Mouse (Mus musculus): ENCODE results near the gene Elk1. TPM values are rescaled to one million over a fixed set of nuclear protein-coding genes. Genes with fewer than 3 reads are reported as not detected.

Gene Elk1
- 10 to 100 TPM in 1 of 2 experiments, 1 to 10 TPM in 1; 9.6 to 10.2 TPM for total RNA-seq (2021)

- intact Hi-C loops (cut with DNase I), result no loop called here
- peak; percentile 81 for DNase-seq (ENCODE audit: low spot score)
These were observed at the start of gene Elk1 for GRCm38 (mm10) chrX:20950191-20950880. TSS of gene Elk1 (minus strand) at chrX:20950608.

GRCm38 (mm10) chrX:20980901-20981300 is 30.5 kb upstream of the Elk1 start:
- DNase-seq (ENCODE audit: low spot score), result no peak
- intact Hi-C loops (cut with DNase I), result no loop called here

GRCm38 (mm10) chrX:20961477-20962378 is 11.3 kb upstream of the Elk1 start, which contains the start of gene Uxt:
TSS of gene Uxt (minus strand) at chrX:20962017.
- intact Hi-C loops (cut with DNase I), result loop anchor here (5.0 kb wide), 1 partner anchor 101 kb away; the partner anchor contains the start of gene Zfp182
- DNase-seq (ENCODE audit: low spot score), result peak; percentile 76

- DNase-seq (ENCODE audit: low spot score), result no peak
- intact Hi-C loops (cut with DNase I), result loop anchor here (5.0 kb wide), 3 partner anchors 99 to 284 kb away; no protein-coding TSS in a partner anchor
These were observed 4.4 kb downstream of the Elk1 start for GRCm38 (mm10) chrX:20946055-20946454.

GRCm38 (mm10) chrX:20931963-20932362 is 18.4 kb downstream of the Elk1 start:
- intact Hi-C loops (cut with DNase I), result no loop called here
- DNase-seq (ENCODE audit: low spot score), result no peak

GRCm38 (mm10) chrX:20931364-20931763 is 19.0 kb downstream of the Elk1 start, which contains the start of gene Cfp:
TSS of gene Cfp (minus strand) at chrX:20931555.
- intact Hi-C loops (cut with DNase I), result no loop called here
- DNase-seq (ENCODE audit: low spot score), result no peak

GRCm38 (mm10) chrX:20929859-20930258 is 20.5 kb downstream of the Elk1 start:
- intact Hi-C loops (cut with DNase I), result no loop called here
- no peak for DNase-seq (ENCODE audit: low spot score)

GRCm38 (mm10) chrX:20924976-20925375 is 25.4 kb downstream of the Elk1 start:
- DNase-seq (ENCODE audit: low spot score), result no peak
- intact Hi-C loops (cut with DNase I), result loop anchor here (5.0 kb wide), 2 partner anchors 53 to 93 kb away; partner anchors contain the start of gene Timp1

GRCm38 (mm10) chrX:20923506-20923905 is 26.9 kb downstream of the Elk1 start:
- intact Hi-C loops (cut with DNase I), result loop anchor here (5.0 kb wide), 2 partner anchors 51 to 91 kb away; partner anchors contain the start of gene Timp1
- no peak for DNase-seq (ENCODE audit: low spot score)

GRCm38 (mm10) chrX:20921366-20921765 is 29.0 kb downstream of the Elk1 start:
- DNase-seq (ENCODE audit: low spot score), result no peak
- intact Hi-C loops (cut with DNase I), result loop anchor here (5.0 kb wide), 2 partner anchors 49 to 89 kb away; partner anchors contain the start of gene Timp1

- peak; percentile 42 for DNase-seq (ENCODE audit: low spot score)
- intact Hi-C loops (cut with DNase I), result loop anchor here (5.0 kb wide), 2 partner anchors 49 to 89 kb away; partner anchors contain the start of gene Timp1
These were observed 29.5 kb downstream of the Elk1 start, which contains the start of gene Syn1 for GRCm38 (mm10) chrX:20920844-20921364. TSS of gene Syn1 (minus strand) at chrX:20921004.

- intact Hi-C loops (cut with DNase I), result loop anchor here (5.0 kb wide), 2 partner anchors 48 to 88 kb away; partner anchors contain the start of gene Timp1
- no peak for DNase-seq (ENCODE audit: low spot score)
These were observed 30.1 kb downstream of the Elk1 start for GRCm38 (mm10) chrX:20920249-20920843.

- DNase-seq (ENCODE audit: low spot score), result no peak
- intact Hi-C loops (cut with DNase I), result no loop called here
These were observed 35.3 kb downstream of the Elk1 start for GRCm38 (mm10) chrX:20915075-20915474.

- DNase-seq (ENCODE audit: low spot score), result no peak
- intact Hi-C loops (cut with DNase I), result no loop called here
These were observed 36.7 kb downstream of the Elk1 start for GRCm38 (mm10) chrX:20913726-20914125.

GRCm38 (mm10) chrX:20910074-20910473 is 40.3 kb downstream of the Elk1 start:
- intact Hi-C loops (cut with DNase I), result no loop called here
- no peak for DNase-seq (ENCODE audit: low spot score)

Other genes with a start within 250 kb of the Elk1 start
- gene Usp11, start 246.7 kb downstream of the Elk1 start, total RNA-seq (2021), result 1 to 10 TPM; 4.3 to 6.5 TPM
- 10 to 100 TPM; 81.2 to 86.3 TPM for gene Araf, start 152.8 kb downstream of the Elk1 start, total RNA-seq (2021)
- gene Timp1, start 80.4 kb downstream of the Elk1 start, total RNA-seq (2021), result 1 to 10 TPM; 5.5 to 7.1 TPM
- under 1 TPM; 0.36 to 0.39 TPM for gene Syn1, start 29.6 kb downstream of the Elk1 start, total RNA-seq (2021)
- gene Cfp, start 19.1 kb downstream of the Elk1 start, total RNA-seq (2021), result 1 to 10 TPM; 8.3 to 9.7 TPM
- 10 to 100 TPM; 31.4 to 36.9 TPM for gene Uxt, start 11.4 kb upstream of the Elk1 start, total RNA-seq (2021)
- gene Zfp182, start 111.7 kb upstream of the Elk1 start, total RNA-seq (2021), result 1 to 10 TPM; 3.4 to 3.8 TPM
- not detected for gene Spaca5, start 117.8 kb upstream of the Elk1 start, total RNA-seq (2021)
- under 1 TPM; 0.56 to 0.78 TPM for gene Zfp300, start 138.9 kb upstream of the Elk1 start, total RNA-seq (2021)
- not detected for gene Ssxa1, start 165.2 kb upstream of the Elk1 start, total RNA-seq (2021)
- gene Gm21876, start 225.0 kb upstream of the Elk1 start, total RNA-seq (2021), result not detected